Mouse (Mus musculus): Measurements from ENCODE around the gene Klk10. TPM values are rescaled to one million over a fixed set of nuclear protein-coding genes. Genes with fewer than 3 reads are reported as not detected.

Gene Klk10
- polyA plus RNA-seq, 1 experiment, result 117 TPM

GRCm38 (mm10) chr7:43788096-43788495 is 7.3 kb downstream of the Klk10 start:
- WGBS, result 57% methylated on average over 3 of the region's 3 CpGs
- Histone ChIP-seq H3K4me1 (ENCODE audit: control insufficient read depth, insufficient read depth, low read length) (no peaks in the 10 kb centered on the region), H3K4me3 (replicated peaks; ENCODE audit: extremely low read depth, low read depth, low read length) (no peak overlapping the region)
- DNase-seq, result no peak
- TF ChIP-seq POLR2A (IDR thresholded peaks at IDR 0.05; ENCODE audit: borderline replicate concordance, extremely low read depth, low read depth, low read length), result no peak
- no peak for TF ChIP-seq CTCF (IDR thresholded peaks at IDR 0.05; ENCODE audit: insufficient read depth, low read length)

DNA sequence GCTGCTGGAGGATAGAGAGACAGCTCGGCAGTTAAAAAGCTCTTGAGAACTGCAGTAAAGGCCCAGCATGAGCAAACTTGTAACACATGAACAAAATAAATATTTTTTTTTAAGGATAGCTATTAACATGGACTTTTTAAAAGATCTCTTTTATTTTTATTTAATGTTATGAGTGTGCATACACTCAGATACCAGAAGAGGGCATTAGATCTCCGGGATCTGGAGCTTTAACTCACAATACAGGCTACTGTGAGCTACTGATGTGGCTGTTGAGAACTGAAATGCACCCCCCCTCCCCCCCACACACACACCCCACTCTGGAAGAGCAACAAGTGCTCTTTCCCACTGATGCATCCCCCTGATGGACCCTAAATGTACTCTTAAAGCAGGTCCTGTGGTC is 8.5 kb downstream of the Klk10 start:
- TF ChIP-seq CTCF (IDR thresholded peaks at IDR 0.05; ENCODE audit: insufficient read depth, low read length), result no peak
- no peak for TF ChIP-seq POLR2A (IDR thresholded peaks at IDR 0.05; ENCODE audit: borderline replicate concordance, extremely low read depth, low read depth, low read length)
- no peaks in the 10 kb centered on the region for H3K4me1 ChIP-seq (ENCODE audit: control insufficient read depth, insufficient read depth, low read length)
- WGBS, result 57% methylated on average over 2 of the region's 2 CpGs
- DNase-seq, result no peak
- H3K4me3 ChIP-seq (replicated peaks; ENCODE audit: extremely low read depth, low read depth, low read length), result no peak overlapping the region

DNA sequence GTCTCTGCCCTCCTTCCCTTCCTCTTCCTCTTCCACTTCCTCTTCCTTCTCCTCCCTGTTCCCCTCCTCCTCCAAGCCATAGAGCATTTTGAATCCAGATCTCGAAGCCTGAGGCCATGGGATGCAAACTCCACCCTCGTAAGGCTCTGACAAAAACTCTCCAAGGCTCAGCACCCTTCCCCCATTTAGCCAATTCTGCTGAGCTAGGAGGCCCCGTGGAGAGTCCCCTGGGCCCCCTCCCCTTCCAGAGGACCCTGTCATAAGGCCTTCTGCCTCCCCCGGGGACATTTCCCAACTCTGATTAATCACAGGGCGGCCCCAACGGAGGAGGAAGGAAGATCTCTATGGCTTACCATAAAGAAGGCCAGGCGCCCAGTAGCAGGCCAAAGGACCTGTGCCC is 10.8 kb downstream of the Klk10 start, which contains the start of gene Klk9:
Gene Klk9 (plus strand): TSS at position 301 of the 400 bp plus-strand sequence.
- no peak for DNase-seq
- WGBS, result 70% methylated on average over 7 of the region's 7 CpGs
- TF ChIP-seq CTCF (IDR thresholded peaks at IDR 0.05; ENCODE audit: insufficient read depth, low read length), result no peak
- no peak for TF ChIP-seq POLR2A (IDR thresholded peaks at IDR 0.05; ENCODE audit: borderline replicate concordance, extremely low read depth, low read depth, low read length)
- H3K4me1 ChIP-seq (ENCODE audit: control insufficient read depth, insufficient read depth, low read length), result peaks cover 3% of the 10 kb centered on the region
- H3K4me3 ChIP-seq (replicated peaks; ENCODE audit: extremely low read depth, low read depth, low read length), result no peak within 1 kb of the TSS

GRCm38 (mm10) chr7:43796355-43796754 is 15.5 kb downstream of the Klk10 start:
- peak overlapping the region; percentile 36 for H3K4me3 ChIP-seq (replicated peaks; ENCODE audit: extremely low read depth, low read depth, low read length)

DNA sequence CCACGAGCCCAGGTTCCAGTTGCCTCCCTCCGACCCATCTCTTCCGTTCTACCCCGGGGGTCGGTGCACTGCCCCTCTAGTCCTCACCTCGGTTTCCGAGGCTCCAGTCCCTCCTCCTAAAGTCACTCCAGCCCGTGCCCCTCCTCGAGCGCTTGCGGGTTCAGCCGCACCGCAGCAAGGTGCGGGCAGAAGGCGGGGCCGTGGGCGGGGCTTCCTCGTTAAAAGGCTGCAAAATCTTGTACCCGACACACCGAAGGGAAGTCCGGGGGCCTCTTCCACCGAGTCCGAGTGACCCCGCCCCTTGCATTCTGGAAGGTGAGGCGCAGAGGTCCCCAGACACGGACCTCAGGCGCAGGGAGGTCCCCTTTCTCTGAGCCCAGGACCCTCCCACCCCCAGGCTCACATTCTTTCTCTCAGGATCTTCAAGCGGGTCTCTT is 16.5 kb downstream of the Klk10 start, which contains the start of gene Klk8:
Gene Klk8 (plus strand): TSS at position 245 of the 437 bp plus-strand sequence.
- DNase-seq, result peak; percentile 47
- Histone ChIP-seq H3K4me1 (ENCODE audit: control insufficient read depth, insufficient read depth, low read length) (peaks cover 4% of the 10 kb centered on the region), H3K4me3 (replicated peaks; ENCODE audit: extremely low read depth, low read depth, low read length) (peak within 1 kb of the TSS; percentile 81)
- whole genome bisulfite sequencing, result under 1% methylated on average over 28 of the region's 28 CpGs
- no peak for TF ChIP-seq POLR2A (IDR thresholded peaks at IDR 0.05; ENCODE audit: borderline replicate concordance, extremely low read depth, low read depth, low read length)
- TF ChIP-seq CTCF (IDR thresholded peaks at IDR 0.05; ENCODE audit: insufficient read depth, low read length), result no peak

More at GRCm38 (mm10) chr7:43796355-43796754, 15.5 kb downstream of the Klk10 start:
- TF ChIP-seq POLR2A (IDR thresholded peaks at IDR 0.05; ENCODE audit: borderline replicate concordance, extremely low read depth, low read depth, low read length) (no peak), CTCF (IDR thresholded peaks at IDR 0.05; ENCODE audit: insufficient read depth, low read length) (no peak)
- no peak for DNase-seq
- H3K4me1 ChIP-seq (ENCODE audit: control insufficient read depth, insufficient read depth, low read length), result peaks cover 4% of the 10 kb centered on the region
- WGBS, result 11% methylated on average over 8 of the region's 8 CpGs

DNA sequence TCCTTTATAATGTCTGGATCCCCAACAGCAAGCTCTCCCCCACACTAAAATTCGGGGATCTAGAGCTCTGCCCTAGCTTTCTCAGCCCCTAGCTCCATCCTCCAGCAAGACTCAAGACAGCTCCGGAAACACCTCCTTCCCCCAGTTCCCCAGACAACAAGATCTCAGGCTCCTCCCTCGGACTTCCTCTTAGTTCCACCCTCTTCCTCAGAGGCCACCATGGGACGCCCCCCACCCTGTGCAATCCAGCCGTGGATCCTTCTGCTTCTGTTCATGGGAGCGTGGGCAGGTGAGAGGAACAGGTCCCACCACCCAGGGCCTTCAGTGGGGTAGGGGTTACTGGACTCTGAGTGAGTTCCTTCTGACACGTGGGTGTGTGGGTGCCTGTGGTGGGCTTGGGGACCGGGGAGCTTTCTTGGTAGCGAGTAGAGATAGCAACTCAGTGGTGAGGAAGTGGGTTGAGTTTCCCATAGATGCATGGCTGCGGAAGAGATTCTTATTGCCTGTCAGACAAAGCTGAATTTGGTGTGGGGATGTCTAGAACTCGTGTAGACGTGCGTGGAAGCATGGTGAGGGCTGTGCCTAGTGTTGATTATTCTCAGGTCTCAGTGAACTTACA is 17.1 kb downstream of the Klk10 start:
- no peak for DNase-seq
- H3K4me1 ChIP-seq (ENCODE audit: control insufficient read depth, insufficient read depth, low read length), result peaks cover 4% of the 10 kb centered on the region
- 24% methylated on average over 13 of the region's 13 CpGs for WGBS
- H3K4me3 ChIP-seq (replicated peaks; ENCODE audit: extremely low read depth, low read depth, low read length), result peak overlapping the region; percentile 81
- TF ChIP-seq POLR2A (IDR thresholded peaks at IDR 0.05; ENCODE audit: borderline replicate concordance, extremely low read depth, low read depth, low read length) (no peak), CTCF (IDR thresholded peaks at IDR 0.05; ENCODE audit: insufficient read depth, low read length) (no peak)

DNA sequence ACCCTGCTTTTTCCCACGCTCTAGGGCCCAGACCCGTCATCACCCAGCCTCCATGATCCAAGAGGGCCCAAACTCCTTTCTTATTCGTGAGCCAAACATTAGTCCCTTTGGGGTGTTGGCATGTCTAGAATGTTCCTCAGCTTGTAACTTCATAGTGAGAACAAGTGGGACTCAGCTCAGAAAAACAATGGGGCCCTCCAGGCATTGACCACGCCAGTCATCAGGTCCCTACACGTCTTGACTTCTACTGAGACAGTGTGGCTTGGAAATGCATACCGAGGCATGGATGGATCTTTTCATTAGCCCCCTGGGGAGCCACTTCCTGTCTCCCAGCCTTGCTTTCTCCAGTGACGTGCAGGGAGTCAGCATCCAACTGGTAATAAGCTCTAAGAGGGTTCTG is 19.0 kb downstream of the Klk10 start:
- Histone ChIP-seq H3K4me1 (ENCODE audit: control insufficient read depth, insufficient read depth, low read length) (peaks cover 4% of the 10 kb centered on the region), H3K4me3 (replicated peaks; ENCODE audit: extremely low read depth, low read depth, low read length) (no peak overlapping the region)
- no peak for DNase-seq
- WGBS, result 73% methylated on average over 7 of the region's 7 CpGs
- TF ChIP-seq POLR2A (IDR thresholded peaks at IDR 0.05; ENCODE audit: borderline replicate concordance, extremely low read depth, low read depth, low read length), result no peak
- TF ChIP-seq CTCF (IDR thresholded peaks at IDR 0.05; ENCODE audit: insufficient read depth, low read length), result no peak

GRCm38 (mm10) chr7:43810994-43811393 is 30.2 kb downstream of the Klk10 start, which contains the start of gene Klk7:
TSS of gene Klk7 (plus strand) at chr7:43811294.
- WGBS, result 53% methylated on average over 5 of the region's 5 CpGs
- no peak within 1 kb of the TSS for H3K4me3 ChIP-seq (replicated peaks; ENCODE audit: extremely low read depth, low read depth, low read length)
- TF ChIP-seq CTCF (IDR thresholded peaks at IDR 0.05; ENCODE audit: insufficient read depth, low read length) (no peak), POLR2A (IDR thresholded peaks at IDR 0.05; ENCODE audit: borderline replicate concordance, extremely low read depth, low read depth, low read length) (no peak)

GRCm38 (mm10) chr7:43815211-43815610 is 34.4 kb downstream of the Klk10 start:
- Histone ChIP-seq H3K4me1 (ENCODE audit: control insufficient read depth, insufficient read depth, low read length) (no peaks in the 10 kb centered on the region), H3K4me3 (replicated peaks; ENCODE audit: extremely low read depth, low read depth, low read length) (no peak overlapping the region)
- TF ChIP-seq POLR2A (IDR thresholded peaks at IDR 0.05; ENCODE audit: borderline replicate concordance, extremely low read depth, low read depth, low read length) (no peak), CTCF (IDR thresholded peaks at IDR 0.05; ENCODE audit: insufficient read depth, low read length) (no peak)
- no peak for DNase-seq
- WGBS, result 85% methylated on average over 7 of the region's 7 CpGs

More at GRCm38 (mm10) chr7:43810994-43811393, 30.2 kb downstream of the Klk10 start, which contains the start of gene Klk7:
- no peaks in the 10 kb centered on the region for H3K4me1 ChIP-seq (ENCODE audit: control insufficient read depth, insufficient read depth, low read length)
- DNase-seq, result no peak

- Histone ChIP-seq H3K4me1 (ENCODE audit: control insufficient read depth, insufficient read depth, low read length) (no peaks in the 10 kb centered on the region), H3K4me3 (replicated peaks; ENCODE audit: extremely low read depth, low read depth, low read length) (no peak overlapping the region)
- DNase-seq, result no peak
- TF ChIP-seq CTCF (IDR thresholded peaks at IDR 0.05; ENCODE audit: insufficient read depth, low read length), result no peak
- TF ChIP-seq POLR2A (IDR thresholded peaks at IDR 0.05; ENCODE audit: borderline replicate concordance, extremely low read depth, low read depth, low read length), result no peak
These were observed 35.9 kb downstream of the Klk10 start for GRCm38 (mm10) chr7:43816746-43817145.
